Mouse (Mus musculus): Measurements from ENCODE around the gene Gm49353. TPM values are rescaled to one million over a fixed set of nuclear protein-coding genes. Genes with fewer than 3 reads are reported as not detected.

The Gm49353 gene
- polyA plus RNA-seq, 1 experiment from 2014 or later = 12.4 TPM

- H3K4me1 ChIP-seq (replicated peaks; ENCODE audit: control insufficient read depth, insufficient read depth, low read length) = no peaks in the 10 kb centered on the region
- no peak overlapping the region for H3K27ac ChIP-seq
- ATAC-seq (ENCODE audit: low FRiP score) (peak; percentile 46; the same call in 1 of the 2 replicates), DNase-seq (ENCODE audit: low spot score) (no peak)
- no peaks in the 10 kb centered on the region for H3K27me3 ChIP-seq (ENCODE audit: control insufficient read depth, insufficient read depth, low read length)
- H3K36me3 ChIP-seq (replicated peaks; ENCODE audit: control insufficient read depth, insufficient read depth) = peaks cover 74% of the 10 kb centered on the region
- WGBS = 98% methylated on average over 33 of the region's 33 CpGs
- H3K4me2 ChIP-seq (replicated peaks) = no peak overlapping the region
- no peaks in the 10 kb centered on the region for H3K9me3 ChIP-seq (ENCODE audit: control insufficient read depth, low read length)
- H3K9ac ChIP-seq = no peak overlapping the region
- no peak overlapping the region for H3K4me3 ChIP-seq (replicated peaks; ENCODE audit: low read length)
Observed at GRCm38 (mm10) chr10:29196811-29197210, 1.9 kb upstream of the Gm49353 start.

GRCm38 (mm10) chr10:29199835-29200234, 1.1 kb downstream of the Gm49353 start:
- Histone ChIP-seq H3K9me3 (ENCODE audit: control insufficient read depth, low read length) (no peaks in the 10 kb centered on the region), H3K4me1 (replicated peaks; ENCODE audit: control insufficient read depth, insufficient read depth, low read length) (no peaks in the 10 kb centered on the region), H3K36me3 (replicated peaks; ENCODE audit: control insufficient read depth, insufficient read depth) (peaks cover 81% of the 10 kb centered on the region), H3K27me3 (ENCODE audit: control insufficient read depth, insufficient read depth, low read length) (no peaks in the 10 kb centered on the region), H3K9ac (no peak overlapping the region), H3K4me2 (replicated peaks) (no peak overlapping the region), H3K27ac (no peak overlapping the region), H3K4me3 (replicated peaks; ENCODE audit: low read length) (no peak overlapping the region)
- ATAC-seq (ENCODE audit: low FRiP score) (no peak), DNase-seq (ENCODE audit: low spot score) (no peak)
- 83% methylated on average over 3 of the region's 3 CpGs for WGBS

GRCm38 (mm10) chr10:29200609-29201008, 1.9 kb downstream of the Gm49353 start:
- no peak overlapping the region for H3K4me3 ChIP-seq (replicated peaks; ENCODE audit: low read length)
- no peaks in the 10 kb centered on the region for H3K9me3 ChIP-seq (ENCODE audit: control insufficient read depth, low read length)
- H3K27ac ChIP-seq = no peak overlapping the region
- no peak overlapping the region for H3K4me2 ChIP-seq (replicated peaks)
- no peaks in the 10 kb centered on the region for H3K27me3 ChIP-seq (ENCODE audit: control insufficient read depth, insufficient read depth, low read length)
- ATAC-seq (ENCODE audit: low FRiP score) (peak; percentile 39; the same call in 1 of the 2 replicates), DNase-seq (ENCODE audit: low spot score) (no peak)
- 98% methylated on average over 1 of the region's 1 CpGs for WGBS
- H3K4me1 ChIP-seq (replicated peaks; ENCODE audit: control insufficient read depth, insufficient read depth, low read length) = no peaks in the 10 kb centered on the region
- no peak overlapping the region for H3K9ac ChIP-seq
- peaks cover 80% of the 10 kb centered on the region for H3K36me3 ChIP-seq (replicated peaks; ENCODE audit: control insufficient read depth, insufficient read depth)

- Histone ChIP-seq H3K9ac (no peak overlapping the region), H3K9me3 (ENCODE audit: control insufficient read depth, low read length) (no peaks in the 10 kb centered on the region), H3K27ac (no peak overlapping the region), H3K4me1 (replicated peaks; ENCODE audit: control insufficient read depth, insufficient read depth, low read length) (no peaks in the 10 kb centered on the region), H3K27me3 (ENCODE audit: control insufficient read depth, insufficient read depth, low read length) (no peaks in the 10 kb centered on the region), H3K4me3 (replicated peaks; ENCODE audit: low read length) (no peak overlapping the region), H3K4me2 (replicated peaks) (no peak overlapping the region), H3K36me3 (replicated peaks; ENCODE audit: control insufficient read depth, insufficient read depth) (peaks cover 52% of the 10 kb centered on the region)
- DNase-seq (ENCODE audit: low spot score) (peak; percentile 71), ATAC-seq (ENCODE audit: low FRiP score) (peak; percentile 76)
Observed at GRCm38 (mm10) chr10:29206730-29207129, 8.0 kb downstream of the Gm49353 start.

- ATAC-seq (ENCODE audit: low FRiP score) = no peak
- 58% methylated on average over 3 of the region's 3 CpGs for WGBS
- Histone ChIP-seq H3K4me1 (replicated peaks; ENCODE audit: control insufficient read depth, insufficient read depth, low read length) (no peaks in the 10 kb centered on the region), H3K9ac (no peak overlapping the region), H3K4me2 (replicated peaks) (no peak overlapping the region), H3K4me3 (replicated peaks; ENCODE audit: low read length) (no peak overlapping the region), H3K36me3 (replicated peaks; ENCODE audit: control insufficient read depth, insufficient read depth) (peaks cover 52% of the 10 kb centered on the region), H3K27ac (no peak overlapping the region), H3K27me3 (ENCODE audit: control insufficient read depth, insufficient read depth, low read length) (no peaks in the 10 kb centered on the region), H3K9me3 (ENCODE audit: control insufficient read depth, low read length) (no peaks in the 10 kb centered on the region)
- no peak for DNase-seq (ENCODE audit: low spot score)
Observed at GRCm38 (mm10) chr10:29208735-29209134, 10.0 kb downstream of the Gm49353 start.

GRCm38 (mm10) chr10:29211453-29211852, 12.7 kb downstream of the Gm49353 start, which contains the start of gene 9330159F19Rik:
Gene 9330159F19Rik, plus strand, starts transcription at chr10:29211606.
- Histone ChIP-seq H3K36me3 (replicated peaks; ENCODE audit: control insufficient read depth, insufficient read depth) (peaks cover 32% of the 10 kb centered on the region; the same call in 1 of the 2 replicates), H3K9ac (no peak within 1 kb of the TSS), H3K4me1 (replicated peaks; ENCODE audit: control insufficient read depth, insufficient read depth, low read length) (no peaks in the 10 kb centered on the region; the same call in 1 of the 2 replicates), H3K27ac (0 out of 2 replicates have a peak within 1 kb of the TSS, but pooled peaks have one; percentile 14), H3K4me2 (replicated peaks) (no peak within 1 kb of the TSS), H3K4me3 (replicated peaks; ENCODE audit: low read length) (no peak within 1 kb of the TSS), H3K27me3 (ENCODE audit: control insufficient read depth, insufficient read depth, low read length) (no peaks in the 10 kb centered on the region), H3K9me3 (ENCODE audit: control insufficient read depth, low read length) (no peaks in the 10 kb centered on the region)
- no peak for DNase-seq (ENCODE audit: low spot score)
- ATAC-seq (ENCODE audit: low FRiP score) = peak; percentile 63; the same call in 1 of the 2 replicates
- 10% methylated on average over 4 of the region's 4 CpGs for WGBS

- H3K4me1 ChIP-seq (replicated peaks; ENCODE audit: control insufficient read depth, insufficient read depth, low read length) = peaks cover 3% of the 10 kb centered on the region; the same call in 1 of the 2 replicates
- no peak for ATAC-seq (ENCODE audit: low FRiP score)
- WGBS = 39% methylated on average over 3 of the region's 3 CpGs
Observed at GRCm38 (mm10) chr10:29213534-29214100, 14.9 kb downstream of the Gm49353 start.

GRCm38 (mm10) chr10:29216957-29217356, 18.2 kb downstream of the Gm49353 start:
- no peak for DNase-seq (ENCODE audit: low spot score)
- H3K36me3 ChIP-seq (replicated peaks; ENCODE audit: control insufficient read depth, insufficient read depth) = peaks cover 28% of the 10 kb centered on the region
- no peak overlapping the region for H3K27ac ChIP-seq
- no peaks in the 10 kb centered on the region for H3K27me3 ChIP-seq (ENCODE audit: control insufficient read depth, insufficient read depth, low read length)
- peaks cover 3% of the 10 kb centered on the region; the same call in 1 of the 2 replicates for H3K4me1 ChIP-seq (replicated peaks; ENCODE audit: control insufficient read depth, insufficient read depth, low read length)
- no peak for ATAC-seq (ENCODE audit: low FRiP score)
- no peak overlapping the region for H3K9ac ChIP-seq
- H3K4me3 ChIP-seq (replicated peaks; ENCODE audit: low read length) = no peak overlapping the region
- H3K4me2 ChIP-seq (replicated peaks) = no peak overlapping the region
- H3K9me3 ChIP-seq (ENCODE audit: control insufficient read depth, low read length) = no peaks in the 10 kb centered on the region
- 93% methylated on average over 1 of the region's 1 CpGs for WGBS

More at GRCm38 (mm10) chr10:29213534-29214100, 14.9 kb downstream of the Gm49353 start:
- no peaks in the 10 kb centered on the region for H3K27me3 ChIP-seq (ENCODE audit: control insufficient read depth, insufficient read depth, low read length)
- peaks cover 24% of the 10 kb centered on the region; the same call in 1 of the 2 replicates for H3K36me3 ChIP-seq (replicated peaks; ENCODE audit: control insufficient read depth, insufficient read depth)
- H3K4me3 ChIP-seq (replicated peaks; ENCODE audit: low read length) = no peak overlapping the region
- H3K9me3 ChIP-seq (ENCODE audit: control insufficient read depth, low read length) = no peaks in the 10 kb centered on the region
- no peak overlapping the region for H3K9ac ChIP-seq
- no peak overlapping the region for H3K27ac ChIP-seq
- DNase-seq (ENCODE audit: low spot score) = no peak
- no peak overlapping the region for H3K4me2 ChIP-seq (replicated peaks)

GRCm38 (mm10) chr10:29217451-29217850, 18.7 kb downstream of the Gm49353 start:
- H3K27me3 ChIP-seq (ENCODE audit: control insufficient read depth, insufficient read depth, low read length) = no peaks in the 10 kb centered on the region
- H3K27ac ChIP-seq = no peak overlapping the region
- no peak overlapping the region for H3K9ac ChIP-seq
- peaks cover 3% of the 10 kb centered on the region; the same call in 1 of the 2 replicates for H3K4me1 ChIP-seq (replicated peaks; ENCODE audit: control insufficient read depth, insufficient read depth, low read length)
- H3K4me3 ChIP-seq (replicated peaks; ENCODE audit: low read length) = no peak overlapping the region
- H3K9me3 ChIP-seq (ENCODE audit: control insufficient read depth, low read length) = no peaks in the 10 kb centered on the region
- 45% methylated on average over 2 of the region's 2 CpGs for WGBS
- DNase-seq (ENCODE audit: low spot score) (no peak), ATAC-seq (ENCODE audit: low FRiP score) (0 out of 2 replicates have a peak, but pooled peaks have one; percentile 48)
- peaks cover 30% of the 10 kb centered on the region for H3K36me3 ChIP-seq (replicated peaks; ENCODE audit: control insufficient read depth, insufficient read depth)
- no peak overlapping the region for H3K4me2 ChIP-seq (replicated peaks)
